19 mouse cellular contexts compared by ENCODE assay signal in the genomic region with DNA sequence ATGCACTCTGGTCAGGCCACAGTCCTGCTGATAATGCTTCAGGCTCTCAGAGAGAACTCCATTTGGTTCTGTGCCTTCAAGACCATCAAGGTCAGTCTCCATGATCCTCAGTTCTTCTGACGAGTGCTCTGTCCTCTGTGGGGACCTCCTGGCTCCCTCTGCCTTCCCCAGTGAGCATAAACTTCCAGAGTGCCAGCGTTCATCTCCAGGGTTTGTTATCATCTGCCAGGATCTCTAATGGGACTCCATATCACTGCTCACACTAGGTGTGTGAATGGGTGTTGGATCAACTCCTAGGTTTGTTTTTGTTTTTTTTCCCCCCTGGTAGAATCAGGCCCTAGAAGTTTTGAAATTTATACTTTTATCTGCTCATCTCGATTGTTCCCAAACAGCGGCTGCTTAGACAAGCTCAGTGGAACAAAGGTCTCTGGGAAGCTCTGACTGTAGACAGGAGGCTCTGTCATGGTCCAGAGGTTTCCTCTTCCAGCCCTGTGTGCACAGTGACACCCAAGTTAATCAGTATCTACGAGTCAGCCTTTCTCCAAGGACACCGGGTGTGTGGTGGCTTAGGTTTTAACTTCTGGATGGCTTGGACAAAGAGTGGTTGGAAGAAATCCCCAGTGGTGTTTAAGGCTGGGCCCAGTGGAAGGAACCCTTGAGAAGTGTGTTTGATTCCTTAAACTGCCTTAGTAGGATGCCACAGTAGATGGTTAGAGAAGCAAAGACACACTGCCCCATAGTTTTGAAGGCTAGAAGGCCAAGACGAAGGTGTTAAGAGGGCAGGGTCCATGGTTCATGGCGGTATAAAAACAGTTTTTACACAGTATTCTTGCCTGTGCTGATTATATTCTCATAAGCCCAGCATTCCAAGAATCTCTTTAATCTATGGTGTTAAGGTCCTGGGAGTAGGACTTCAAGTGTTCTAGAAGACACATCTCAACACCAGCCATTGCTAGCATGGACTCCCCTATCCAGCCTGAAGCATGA. TPM values are rescaled to one million over a fixed set of nuclear protein-coding genes. Genes with fewer than 3 reads are reported as not detected.
DNase-seq lines count a peak whose midpoint lies in the region; ATAC-seq and TF ChIP-seq lines count a peak whose summit lies in the region.
"Had no signal": no experiment of that assay in that cellular context is flagged by ENCODE, and none has a peak within 500 bp of the region (broad histone marks: within the 10 kb centered on the region; RNA-seq: fewer than 3 reads in every experiment).

No protein-coding gene starts in this region.

- H3K4me1 ChIP-seq in heart, embryonic 10.5 days, result peaks cover 55% of the 10 kb centered on the region
- peaks cover 48% of the 10 kb centered on the region for H3K4me1 ChIP-seq in heart, embryonic 12.5 days (replicated peaks)
- H3K4me1 ChIP-seq in liver, embryonic 14.5 days (replicated peaks; ENCODE audit: control insufficient read depth in 2 of 2, insufficient read depth in 2 of 2, low read length in 1 of 2), result peaks cover 0 to 12% of the 10 kb centered on the region in 2 experiments; a peak in 2 of 4 replicates
- H3K4me1 ChIP-seq in thymus, adult 2 months (replicated peaks; ENCODE audit: control insufficient read depth, insufficient read depth, low read length), result no peaks in the 10 kb centered on the region
- H3K4me1 ChIP-seq in heart, embryonic 11.5 days (ENCODE audit: control insufficient read depth, insufficient read depth, low read length), result peaks cover 46% of the 10 kb centered on the region
- H3K4me1 ChIP-seq: megakaryocyte, embryonic 14.5 days had no signal

- no peaks in the 10 kb centered on the region for H3K27me3 ChIP-seq in heart, embryonic 10.5 days (ENCODE audit: insufficient read depth, poor library complexity, severe bottlenecking)
- no peaks in the 10 kb centered on the region for H3K27me3 ChIP-seq in heart, embryonic 12.5 days (replicated peaks)
- H3K27me3 ChIP-seq in liver, embryonic 14.5 days (ENCODE audit: control insufficient read depth, insufficient read depth, low read length), result no peaks in the 10 kb centered on the region
- H3K27me3 ChIP-seq in thymus, adult 2 months (ENCODE audit: control insufficient read depth, insufficient read depth, low read length), result no peaks in the 10 kb centered on the region
- no peaks in the 10 kb centered on the region for H3K27me3 ChIP-seq in heart, embryonic 11.5 days (ENCODE audit: control insufficient read depth, insufficient read depth, low read length)
- H3K27me3 ChIP-seq: forebrain, embryonic 15.5 days; heart, embryonic 13.5 days; limb, embryonic 12.5 days; megakaryocyte, embryonic 14.5 days; neural tube, embryonic 12.5 days had no signal

- no peak for TF ChIP-seq CTCF in liver, embryonic 14.5 days (IDR thresholded peaks at IDR 0.05; ENCODE audit: low read depth)
- TF ChIP-seq CTCF in thymus, adult 2 months (IDR thresholded peaks at IDR 0.05; ENCODE audit: borderline replicate concordance, control insufficient read depth, extremely low read depth, insufficient read depth, low read length, poor library complexity), result no peak

- TF ChIP-seq EP300 in liver, embryonic 14.5 days (IDR thresholded peaks at IDR 0.05; ENCODE audit: low read depth), result no peak

- no peak overlapping the region for H3K9ac ChIP-seq in heart, embryonic 12.5 days
- H3K9ac ChIP-seq in liver, embryonic 14.5 days (replicated peaks), result no peak overlapping the region
- no peak overlapping the region for H3K9ac ChIP-seq in heart, embryonic 11.5 days (ENCODE audit: low read depth, low read length)
- H3K9ac ChIP-seq: forebrain, embryonic 15.5 days; heart, embryonic 13.5 days; limb, embryonic 12.5 days; neural tube, embryonic 12.5 days had no signal

- DNase-seq in heart, embryonic 10.5 days (ENCODE audit: low spot score), result no peak
- DNase-seq in kidney, postnatal 10 days, result peak; percentile 59
- peak; percentile 11 to 38 (median 22) for DNase-seq in liver, embryonic 14.5 days (ENCODE audit: low read depth in 3 of 3, low spot score in 3 of 3)
- no peak for DNase-seq in lung, postnatal 14 days
- DNase-seq in thymus, adult 2 months, result no peak
- DNase-seq: adrenal gland, postnatal 14 days; cerebellum, postnatal 10 days; gastrocnemius, postnatal 10 days; right cerebral cortex, postnatal 14 days had no signal

- H3K27ac ChIP-seq in heart, embryonic 10.5 days, result peak overlapping the region; percentile 39; the same call in 1 of the 2 replicates
- no peak overlapping the region for H3K27ac ChIP-seq in heart, embryonic 12.5 days (ENCODE audit: poor library complexity, severe bottlenecking)
- H3K27ac ChIP-seq in liver, embryonic 14.5 days, result peak overlapping the region; percentile 46
- H3K27ac ChIP-seq in thymus, adult 2 months (ENCODE audit: control insufficient read depth, insufficient read depth, low read length), result no peak overlapping the region
- H3K27ac ChIP-seq in heart, embryonic 11.5 days (ENCODE audit: low read depth, low read length), result no peak overlapping the region
- H3K27ac ChIP-seq: forebrain, embryonic 15.5 days; heart, embryonic 13.5 days; limb, embryonic 12.5 days; neural tube, embryonic 12.5 days had no signal

- no peak for ATAC-seq in heart, embryonic 12.5 days (ENCODE audit: insufficient number of reproducible peaks, low FRiP score)
- ATAC-seq in liver, embryonic 14.5 days (ENCODE audit: insufficient read depth), result peak; percentile 80
- ATAC-seq in heart, embryonic 11.5 days (replicated peaks; ENCODE audit: insufficient number of reproducible peaks, low FRiP score, low TSS enrichment), result no peak
- ATAC-seq in CD4-positive, CD25-positive, alpha-beta regulatory T cell, adult 4 months, result no peak
- ATAC-seq: forebrain, embryonic 15.5 days; inflammation-experienced regulatory T-cells, adult 6 months; lung, postnatal 0 days had no signal

- WGBS in heart, embryonic 10.5 days, result 79% methylated on average over 8 of the region's 8 CpGs
- WGBS in heart, embryonic 12.5 days, result 72% methylated on average over 8 of the region's 8 CpGs
- WGBS in liver, embryonic 14.5 days (ENCODE audit: insufficient replicate concordance), result 58% methylated on average over 8 of the region's 8 CpGs
- 90% methylated on average over 8 of the region's 8 CpGs for WGBS in thymus, adult 2 months
- WGBS in heart, embryonic 11.5 days (ENCODE audit: insufficient replicate concordance), result 74% methylated on average over 8 of the region's 8 CpGs

- H3K36me3 ChIP-seq in heart, embryonic 10.5 days, result peaks cover 59% of the 10 kb centered on the region
- peaks cover 31% of the 10 kb centered on the region for H3K36me3 ChIP-seq in heart, embryonic 12.5 days
- H3K36me3 ChIP-seq in liver, embryonic 14.5 days (replicated peaks; ENCODE audit: control insufficient read depth, insufficient read depth, low read depth), result no peaks in the 10 kb centered on the region
- H3K36me3 ChIP-seq in thymus, adult 2 months (ENCODE audit: control insufficient read depth, insufficient read depth, low read length), result no peaks in the 10 kb centered on the region
- H3K36me3 ChIP-seq in heart, embryonic 11.5 days (ENCODE audit: control insufficient read depth, insufficient read depth, low read length), result peaks cover 7% of the 10 kb centered on the region; the same call in 1 of the 2 replicates

- H3K4me2 ChIP-seq in heart, embryonic 12.5 days, result no peak overlapping the region
- no peak overlapping the region for H3K4me2 ChIP-seq in liver, embryonic 14.5 days (ENCODE audit: low read depth)
- no peak overlapping the region for H3K4me2 ChIP-seq in heart, embryonic 11.5 days
- H3K4me2 ChIP-seq: forebrain, embryonic 15.5 days; heart, embryonic 13.5 days; limb, embryonic 12.5 days; neural tube, embryonic 12.5 days had no signal

- H3K4me3 ChIP-seq in heart, embryonic 10.5 days, result no peak overlapping the region
- H3K4me3 ChIP-seq in heart, embryonic 12.5 days, result no peak overlapping the region
- no peak overlapping the region for H3K4me3 ChIP-seq in liver, embryonic 14.5 days (ENCODE audit: insufficient read depth in 1 of 2, low read depth in 2 of 2, low read length in 2 of 2)
- H3K4me3 ChIP-seq in thymus, adult 2 months (ENCODE audit: control insufficient read depth, insufficient read depth, low read length), result no peak overlapping the region
- H3K4me3 ChIP-seq in heart, embryonic 11.5 days (ENCODE audit: low read depth, low read length), result no peak overlapping the region
- H3K4me3 ChIP-seq: forebrain, embryonic 15.5 days; heart, embryonic 13.5 days; limb, embryonic 12.5 days; megakaryocyte, embryonic 14.5 days; neural tube, embryonic 12.5 days had no signal

- TF ChIP-seq POLR2A in thymus, adult 2 months (IDR thresholded peaks at IDR 0.05; ENCODE audit: control insufficient read depth, extremely low read depth, insufficient read depth, low read length, poor library complexity), result no peak

- H3K9me3 ChIP-seq in heart, embryonic 10.5 days, result no peaks in the 10 kb centered on the region
- H3K9me3 ChIP-seq in heart, embryonic 12.5 days (replicated peaks), result 0 out of 2 replicates have a peak, but pooled peaks cover 3% of the 10 kb centered on the region
- H3K9me3 ChIP-seq in liver, embryonic 14.5 days (ENCODE audit: control insufficient read depth, low read length), result no peaks in the 10 kb centered on the region
- no peaks in the 10 kb centered on the region for H3K9me3 ChIP-seq in heart, embryonic 11.5 days (replicated peaks; ENCODE audit: control insufficient read depth, low read length)
- H3K9me3 ChIP-seq: forebrain, embryonic 15.5 days; heart, embryonic 13.5 days had no signal

RNA-seq across cellular contexts. Expression of gene Hunk, which starts 26.6 kb away (rescaled TPM):
- 20.0 and 22.8 TPM in 2 replicates for polyA plus RNA-seq in heart, embryonic 10.5 days (2016; fragmentation: Nextera tagmentation; extraction: Ambion mirVana)
- 19.3 and 22.4 TPM in 2 replicates for polyA plus RNA-seq in heart, embryonic 12.5 days (2016; fragmentation: Nextera tagmentation; extraction: Ambion mirVana)
- 0.79 and 0.88 TPM in 2 replicates for polyA plus RNA-seq in liver, embryonic 14.5 days (2012; rRNA removed)
- polyA plus RNA-seq in liver, embryonic 14.5 days (2014; fragmentation: Nextera tagmentation; extraction: Ambion mirVana), result 0.75 and 0.80 TPM in 2 replicates
- 2.7 and 2.9 TPM in 2 replicates for polyA plus RNA-seq in thymus, adult 2 months (2012; rRNA removed)
- 14.9 and 16.4 TPM in 2 replicates for polyA plus RNA-seq in heart, embryonic 11.5 days (2014; fragmentation: Nextera tagmentation; extraction: Ambion mirVana)
- not detected for polyA plus RNA-seq in CD4-positive, CD25-positive, alpha-beta regulatory T cell, adult 4 months (2017; shearing (Covaris generic))

Comparison
In these comparisons a context has a peak if more than half of its experiments do, and no peak if none do; other contexts are left out.
1. H3K27ac ChIP-seq: peak in heart, embryonic 10.5 days (single experiment) and liver, embryonic 14.5 days (single experiment); none in heart, embryonic 12.5 days (single experiment), thymus, adult 2 months (single experiment) and heart, embryonic 11.5 days (single experiment).
2. DNase-seq: peak in kidney, postnatal 10 days (single experiment) and liver, embryonic 14.5 days (3 of 3); none in heart, embryonic 10.5 days (single experiment), lung, postnatal 14 days (single experiment) and thymus, adult 2 months (single experiment).